Mouse (Mus musculus) heart, embryonic 16.5 days (tissue): Measurements from ENCODE around the gene Gjb2. TPM values are rescaled to one million over a fixed set of nuclear protein-coding genes. Genes with fewer than 3 reads are reported as not detected.
"Not testable (repeated sequence)": the region's sequence is repeated elsewhere in the genome, so short reads cannot be mapped to it uniquely, and the experiment has no call there.

Experiments
- ATAC-seq: fragments of 200-750 bp; cut with Nextera tagmentation; replicated peaks from 2 replicates; pipeline ENCODE4 v1.8.0; 2017; ENCODE audit warnings: moderate number of reproducible peaks; ENCODE audit not compliant: insufficient read depth, low FRiP score; ENCODE audit errors: extremely low read depth
- H3K27ac ChIP-seq: fragments of 300-500 bp; sonication (generic); 2 replicates; pipeline ENCODE4 v1.5.1; 2014; ENCODE audit warnings: mild to moderate bottlenecking, low read length, control low read depth, moderate library complexity
- H3K27me3 ChIP-seq: fragments of 300-500 bp; sonication (generic); 2 replicates; pipeline ENCODE4 v1.6.1; 2014; ENCODE audit warnings: low read length, mixed read lengths; ENCODE audit not compliant: control insufficient read depth, insufficient read depth
- H3K36me3 ChIP-seq: fragments of 300-500 bp; sonication (generic); 2 replicates; pipeline ENCODE4 v1.6.1; 2014; ENCODE audit not compliant: control insufficient read depth, insufficient read depth
- H3K4me1 ChIP-seq: fragments of 300-500 bp; sonication (generic); 2 replicates; pipeline ENCODE4 v1.6.1; 2014; ENCODE audit warnings: low read length, mixed read lengths; ENCODE audit not compliant: control insufficient read depth, insufficient read depth
- H3K4me2 ChIP-seq: fragments of 300-500 bp; sonication (generic); 2 replicates; pipeline ENCODE4 v1.6.1; 2014; ENCODE audit warnings: low read depth, mild to moderate bottlenecking, control low read depth, low read length
- H3K4me3 ChIP-seq: fragments of 300-500 bp; sonication (generic); 2 replicates; pipeline ENCODE4 v1.5.1; 2014; ENCODE audit warnings: mild to moderate bottlenecking, control low read depth, low read length
- H3K9ac ChIP-seq: fragments of 300-500 bp; sonication (generic); 2 replicates; pipeline ENCODE4 v1.6.1; 2014; ENCODE audit warnings: low read length, control low read depth
- H3K9me3 ChIP-seq: fragments of 300-500 bp; sonication (generic); replicated peaks from 2 replicates; pipeline ENCODE4 v1.6.1; 2016; ENCODE audit warnings: low read length; ENCODE audit not compliant: control insufficient read depth
- WGBS: fragments of 180-500 bp; shearing (Covaris S2); extraction: QIAGEN DNeasy Blood & Tissue Kit; methylation state at CpG from one replicate; pipeline ENCODE4 v1.1.7; 2014; 5-methylcytosine and 5-hydroxymethylcytosine counted together
- polyA plus RNA-seq: library from polyadenylated mRNA; unstranded; fragments of >200 nt; fragmentation: Nextera tagmentation; extraction: Ambion mirVana; gene quantifications from 2 replicates; pipeline ENCODE4 v1.2.1, GENCODE M21; 2015

Gjb2 gene
- polyA plus RNA-seq, 1 experiment from 2014 or later = 0.28 TPM

DNA sequence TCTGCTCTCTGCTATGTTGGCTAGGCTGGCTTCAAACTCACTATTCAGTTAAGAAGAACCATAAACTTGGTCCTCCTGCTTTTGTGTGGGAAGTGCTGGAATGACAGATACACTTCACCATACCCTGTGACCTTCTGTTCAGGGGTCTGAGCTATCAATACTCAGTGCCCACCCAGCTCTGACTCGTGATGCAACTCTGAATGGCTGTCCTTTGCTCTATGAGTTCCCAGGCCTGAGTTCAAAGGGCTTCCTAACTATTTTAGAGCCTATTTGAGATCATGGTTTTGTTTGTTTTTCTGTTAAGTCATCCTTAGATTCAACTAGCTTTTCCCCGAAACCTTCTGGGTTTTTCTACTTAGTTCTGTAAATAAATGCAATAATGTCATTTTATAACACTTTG is 14.5 kb downstream of the Gjb2 start:
- Histone ChIP-seq H3K27ac (no peak overlapping the region), H3K4me3 (no peak overlapping the region), H3K27me3 (no peaks in the 10 kb centered on the region), H3K9me3 (no peaks in the 10 kb centered on the region), H3K4me2 (no peak overlapping the region), H3K9ac (no peak overlapping the region), H3K36me3 (no peaks in the 10 kb centered on the region), H3K4me1 (peaks cover 4% of the 10 kb centered on the region)
- ATAC-seq = no peak
- WGBS = 58% methylated on average over 2 of the region's 2 CpGs

DNA sequence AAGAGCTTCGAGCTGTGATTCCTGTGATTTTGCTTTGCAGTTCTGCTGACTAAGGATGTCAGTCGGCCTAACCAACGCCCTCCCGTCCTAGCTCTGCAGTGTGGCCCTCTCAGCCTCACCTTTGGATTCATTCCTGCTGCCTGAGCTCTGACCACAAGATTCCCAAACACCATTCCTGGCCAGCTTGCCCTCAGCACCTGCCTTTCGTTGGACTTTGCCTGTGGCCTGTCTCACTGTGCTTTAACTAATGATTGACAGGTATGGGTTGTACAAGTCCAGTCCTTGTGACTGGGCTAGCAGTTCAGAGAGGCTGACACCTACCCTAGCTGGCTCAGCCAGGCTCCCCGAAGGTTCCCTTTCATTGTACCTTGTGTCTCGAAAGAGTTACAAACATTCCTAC is 15.4 kb downstream of the Gjb2 start:
- no peaks in the 10 kb centered on the region for H3K36me3 ChIP-seq
- H3K4me1 ChIP-seq = peaks cover 4% of the 10 kb centered on the region
- H3K9me3 ChIP-seq = no peaks in the 10 kb centered on the region
- ATAC-seq = no peak
- H3K27ac ChIP-seq = no peak overlapping the region
- no peak overlapping the region for H3K4me2 ChIP-seq
- H3K27me3 ChIP-seq = no peaks in the 10 kb centered on the region
- H3K9ac ChIP-seq = no peak overlapping the region
- H3K4me3 ChIP-seq = no peak overlapping the region
- 81% methylated on average over 7 of the region's 7 CpGs for whole genome bisulfite sequencing

DNA sequence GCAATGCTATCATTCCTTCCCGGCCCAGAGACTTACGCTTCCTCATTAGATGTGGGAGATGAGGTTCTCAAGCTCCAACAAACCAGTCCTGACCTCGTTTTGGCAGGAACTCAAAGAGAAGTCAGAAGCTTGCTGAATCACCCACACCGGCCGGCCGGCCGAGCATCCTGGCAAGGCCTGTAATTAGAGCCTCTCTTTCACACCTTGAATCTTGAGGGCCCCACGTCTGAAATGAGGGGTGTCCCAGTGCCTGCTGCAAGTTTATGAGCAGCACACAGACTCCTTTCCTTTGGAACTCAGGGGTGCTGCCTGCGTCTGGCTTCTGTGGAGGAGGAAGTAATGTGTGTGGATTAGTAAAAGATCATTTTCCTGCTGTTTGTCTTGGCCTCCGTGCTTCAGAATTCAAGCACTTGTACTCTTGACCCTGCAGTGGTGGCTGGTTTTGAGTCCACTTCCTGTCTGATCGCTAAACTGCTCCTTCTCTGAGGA is 20.3 kb downstream of the Gjb2 start:
- Histone ChIP-seq H3K9me3 (no peaks in the 10 kb centered on the region), H3K36me3 (no peaks in the 10 kb centered on the region), H3K27ac (no peak overlapping the region), H3K4me1 (peaks cover 4% of the 10 kb centered on the region), H3K9ac (no peak overlapping the region), H3K4me2 (no peak overlapping the region), H3K4me3 (no peak overlapping the region), H3K27me3 (no peaks in the 10 kb centered on the region)
- ATAC-seq = no peak
- WGBS = 32% methylated on average over 11 of the region's 11 CpGs

DNA sequence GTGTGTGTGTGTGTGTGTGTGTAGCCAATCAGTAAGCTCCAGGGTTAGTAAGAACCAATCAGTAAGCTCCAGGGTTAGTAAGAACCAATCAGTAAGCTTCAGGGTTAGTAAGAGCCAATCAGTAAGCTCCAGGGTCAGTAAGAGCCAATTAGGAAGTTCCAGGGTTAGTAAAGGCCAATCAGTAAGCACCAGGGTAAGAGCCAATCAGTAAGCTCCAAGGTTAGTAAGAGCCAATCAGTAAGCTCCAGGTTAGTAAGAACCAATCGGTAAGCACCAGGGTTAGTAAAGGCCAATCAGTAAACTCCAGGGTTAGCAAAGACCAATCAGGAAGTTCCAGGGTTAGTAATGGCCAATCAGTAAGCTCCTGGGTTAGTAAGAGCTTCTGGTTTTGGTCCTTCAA is 21.6 kb downstream of the Gjb2 start:
- Histone ChIP-seq H3K9ac (no peak overlapping the region), H3K27me3 (no peaks in the 10 kb centered on the region), H3K4me3 (no peak overlapping the region), H3K4me2 (no peak overlapping the region), H3K36me3 (no peaks in the 10 kb centered on the region), H3K27ac (no peak overlapping the region), H3K4me1 (peaks cover 4% of the 10 kb centered on the region), H3K9me3 (no peaks in the 10 kb centered on the region)
- WGBS = 91% methylated on average over 1 of the region's 1 CpGs
- ATAC-seq = no peak

GRCm38 (mm10) chr14:57075537-57075936 is 29.0 kb downstream of the Gjb2 start:
- WGBS = 80% methylated on average over 6 of the region's 6 CpGs
- H3K9me3 ChIP-seq = no peaks in the 10 kb centered on the region
- no peak overlapping the region for H3K4me3 ChIP-seq
- no peaks in the 10 kb centered on the region for H3K27me3 ChIP-seq
- H3K36me3 ChIP-seq = no peaks in the 10 kb centered on the region
- H3K4me1 ChIP-seq = no peaks in the 10 kb centered on the region
- no peak overlapping the region for H3K9ac ChIP-seq
- no peak overlapping the region for H3K27ac ChIP-seq
- no peak for ATAC-seq
- no peak overlapping the region for H3K4me2 ChIP-seq

GRCm38 (mm10) chr14:57069906-57070305 is 34.6 kb downstream of the Gjb2 start:
- H3K36me3 ChIP-seq = not testable (repeated sequence)

GRCm38 (mm10) chr14:57066053-57066452 is 38.4 kb downstream of the Gjb2 start:
- H3K27ac ChIP-seq = no peak overlapping the region
- H3K9ac ChIP-seq = no peak overlapping the region
- ATAC-seq = no peak

More at GRCm38 (mm10) chr14:57069906-57070305, 34.6 kb downstream of the Gjb2 start:
- not testable (repeated sequence) for H3K4me1 ChIP-seq, H3K27me3 ChIP-seq, H3K4me2 ChIP-seq, ATAC-seq, H3K9ac ChIP-seq, H3K9me3 ChIP-seq, H3K27ac ChIP-seq, H3K4me3 ChIP-seq
- 0% methylated on average over 2 of the region's 2 CpGs for WGBS

GRCm38 (mm10) chr14:57060052-57060451 is 44.5 kb downstream of the Gjb2 start:
- not testable (repeated sequence) for H3K4me3 ChIP-seq, H3K4me2 ChIP-seq, H3K4me1 ChIP-seq, H3K9ac ChIP-seq, H3K27ac ChIP-seq, H3K9me3 ChIP-seq, H3K36me3 ChIP-seq, ATAC-seq
- 0% methylated on average over 1 of the region's 1 CpGs for WGBS
- H3K27me3 ChIP-seq = peaks cover 22% of the 10 kb centered on the region

More at GRCm38 (mm10) chr14:57066053-57066452, 38.4 kb downstream of the Gjb2 start:
- Histone ChIP-seq H3K27me3 (no peaks in the 10 kb centered on the region), H3K4me3 (no peak overlapping the region), H3K4me1 (no peaks in the 10 kb centered on the region), H3K4me2 (no peak overlapping the region), H3K36me3 (no peaks in the 10 kb centered on the region), H3K9me3 (no peaks in the 10 kb centered on the region)

DNA sequence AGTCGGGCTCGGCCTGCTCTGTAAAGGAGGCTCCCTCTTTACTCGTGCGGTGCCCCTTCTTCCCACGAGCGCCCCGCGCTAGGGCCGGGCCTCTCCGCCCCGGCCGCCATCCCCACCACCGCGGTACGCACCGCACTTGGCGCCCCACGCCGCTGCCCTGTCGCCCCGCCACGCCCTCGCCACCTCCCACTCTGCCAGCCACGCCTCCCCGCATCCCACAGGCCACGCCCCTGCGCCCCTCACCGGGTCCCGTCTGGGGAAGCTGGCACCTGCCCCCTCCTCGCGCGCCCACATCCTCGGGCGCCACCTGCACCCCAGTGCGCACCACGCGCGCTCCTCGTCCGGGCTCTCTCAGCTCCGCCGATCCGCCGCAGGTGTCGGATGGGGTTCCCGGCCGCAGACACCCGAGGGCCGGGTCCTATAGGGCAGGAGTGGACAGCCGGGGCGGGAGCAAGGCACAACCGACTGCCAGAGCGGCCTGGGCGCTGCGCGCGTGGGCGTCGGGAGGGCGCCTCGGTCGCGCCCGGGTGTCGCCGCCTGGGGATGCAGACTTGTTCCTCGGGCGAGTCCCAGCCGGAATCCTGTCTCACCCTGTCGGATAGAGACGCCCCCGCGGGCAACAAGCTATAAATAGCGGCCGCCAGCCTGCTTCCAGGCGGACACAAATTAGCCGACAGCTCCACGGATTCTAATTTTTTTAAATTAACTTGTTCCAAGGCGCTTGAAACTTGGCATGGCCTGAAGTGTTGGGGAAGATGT is 46.8 kb downstream of the Gjb2 start, which contains the start of gene Gja3:
Gene Gja3 (minus strand): TSS at position 538 of the 759 bp plus-strand sequence.
- H3K9me3 ChIP-seq = no peaks in the 10 kb centered on the region
- no peaks in the 10 kb centered on the region for H3K36me3 ChIP-seq
- ATAC-seq = peak; percentile 88
- peaks cover 22% of the 10 kb centered on the region for H3K27me3 ChIP-seq
- peak within 1 kb of the TSS; percentile 78 for H3K9ac ChIP-seq
- WGBS = under 1% methylated on average over 78 of the region's 79 CpGs
- H3K4me2 ChIP-seq = peak within 1 kb of the TSS; percentile 65
- peak within 1 kb of the TSS; percentile 61 for H3K4me3 ChIP-seq
- H3K27ac ChIP-seq = peak within 1 kb of the TSS; percentile 75
- H3K4me1 ChIP-seq = peaks cover 6% of the 10 kb centered on the region
